Mouse (Mus musculus) hindbrain, embryonic 10.5 days (tissue): ENCODE data around the gene Fancf. TPM values are rescaled to one million over a fixed set of nuclear protein-coding genes. Genes with fewer than 3 reads are reported as not detected.

Experiments
- DNase-seq: peaks from one replicate; pipeline ENCODE4 v3.0.0-alpha.2; 2017; ENCODE audit warnings: low spot score
- H3K27ac ChIP-seq: fragments of 300-500 bp; sonication (generic); 2 replicates; pipeline ENCODE4 v1.5.1; 2016; ENCODE audit warnings: mild to moderate bottlenecking, moderate library complexity
- H3K27me3 ChIP-seq: fragments of 300-500 bp; sonication (generic); 2 replicates; pipeline ENCODE4 v1.6.1; 2016; ENCODE audit warnings: mild to moderate bottlenecking; ENCODE audit not compliant: poor library complexity, insufficient read depth, severe bottlenecking
- H3K36me3 ChIP-seq: fragments of 300-500 bp; sonication (generic); 2 replicates; pipeline ENCODE4 v1.6.1; 2016; ENCODE audit warnings: mild to moderate bottlenecking, moderate library complexity
- H3K4me1 ChIP-seq: fragments of 300-500 bp; sonication (generic); replicated peaks from 2 replicates; pipeline ENCODE4 v1.6.1; 2016; ENCODE audit warnings: mild to moderate bottlenecking
- H3K4me3 ChIP-seq: fragments of 300-500 bp; sonication (generic); 2 replicates; pipeline ENCODE4 v1.5.1; 2016; ENCODE audit warnings: mild to moderate bottlenecking, moderate library complexity
- H3K9me3 ChIP-seq: fragments of 300-500 bp; sonication (generic); 2 replicates; pipeline ENCODE4 v1.6.1; 2016; ENCODE audit warnings: mild to moderate bottlenecking, moderate library complexity
- WGBS: fragments of 180-500 bp; shearing (Covaris S2); methylation state at CpG from one replicate; pipeline ENCODE4 v1.1.7; 2016; 5-methylcytosine and 5-hydroxymethylcytosine counted together
- polyA plus RNA-seq: library from polyadenylated mRNA; unstranded; fragments of >200 nt; fragmentation: Nextera tagmentation; extraction: Ambion mirVana; gene quantifications from 2 replicates; pipeline ENCODE4 v1.2.1, GENCODE M21; 2016

Fancf gene
- polyA plus RNA-seq, 1 experiment from 2014 or later, result 11.9 TPM

DNA sequence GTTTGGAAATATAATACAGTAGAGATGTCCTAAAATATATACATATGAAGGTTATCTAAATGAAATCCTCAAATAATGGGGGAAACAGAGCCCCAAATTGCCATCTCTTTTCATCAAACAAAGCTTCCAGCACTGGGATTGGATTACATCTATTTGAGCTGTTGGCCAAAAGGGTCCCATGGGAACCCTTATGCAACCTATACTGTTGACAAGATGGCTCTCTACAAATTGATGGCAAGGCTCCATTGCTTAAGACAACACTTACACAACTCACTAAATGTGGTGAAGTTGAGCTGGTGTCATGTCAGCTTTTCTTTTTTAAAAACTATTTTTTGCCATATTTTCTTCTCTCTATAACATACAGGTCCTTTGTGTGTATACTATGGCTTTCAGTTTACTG, 14.2 kb upstream of the Fancf start:
- Histone ChIP-seq H3K27ac (no peak overlapping the region), H3K27me3 (no peaks in the 10 kb centered on the region), H3K4me3 (no peak overlapping the region), H3K9me3 (no peaks in the 10 kb centered on the region), H3K4me1 (peaks cover 13% of the 10 kb centered on the region), H3K36me3 (peaks cover 5% of the 10 kb centered on the region; the same call in 1 of the 2 replicates)
- no peak for DNase-seq

DNA sequence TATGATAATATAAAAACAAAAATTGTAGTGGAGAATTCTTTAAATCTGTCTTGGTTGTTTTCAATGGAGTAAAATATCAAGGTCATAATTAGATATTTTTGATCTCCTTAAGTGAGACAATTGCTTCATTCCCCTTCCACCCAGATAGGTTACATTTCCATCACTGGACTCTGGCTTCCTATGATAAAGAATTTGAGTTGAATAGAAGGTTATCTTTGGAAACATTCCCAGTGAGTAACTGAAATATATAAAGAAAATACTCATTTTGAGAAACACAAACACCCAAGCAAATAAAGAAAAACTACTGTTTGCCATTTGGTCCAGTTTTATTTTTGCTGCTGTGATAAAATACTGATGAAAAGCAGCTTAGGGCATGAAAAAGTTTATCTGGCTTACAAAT, 10.5 kb upstream of the Fancf start:
- Histone ChIP-seq H3K27ac (no peak overlapping the region), H3K9me3 (no peaks in the 10 kb centered on the region), H3K27me3 (no peaks in the 10 kb centered on the region), H3K36me3 (peaks cover 5% of the 10 kb centered on the region; the same call in 1 of the 2 replicates), H3K4me1 (peaks cover 4% of the 10 kb centered on the region; the same call in 1 of the 2 replicates), H3K4me3 (no peak overlapping the region)
- DNase-seq, result no peak

DNA sequence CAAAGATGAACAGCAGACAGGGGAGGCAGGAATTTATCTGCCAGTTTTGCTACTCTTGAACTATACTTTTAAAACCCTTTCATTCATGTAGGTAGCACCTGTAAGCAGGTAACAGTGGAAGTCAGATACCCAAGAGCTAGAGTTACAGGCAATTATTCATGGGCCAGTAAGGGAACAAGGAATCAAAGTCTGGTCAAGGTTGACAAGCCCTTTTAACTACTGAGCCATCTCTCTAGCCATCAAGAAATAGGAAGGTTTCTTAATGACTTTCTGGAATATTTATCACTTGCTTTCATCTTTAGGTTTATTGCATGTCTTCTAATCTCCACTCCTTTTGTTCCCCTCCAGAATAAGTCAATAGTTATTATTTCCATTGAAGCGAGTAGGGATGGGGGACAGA, 10.0 kb upstream of the Fancf start:
- no peak overlapping the region for H3K4me3 ChIP-seq
- WGBS, result 85% methylated on average over 1 of the region's 1 CpGs
- H3K9me3 ChIP-seq, result no peaks in the 10 kb centered on the region
- no peak overlapping the region for H3K27ac ChIP-seq
- no peaks in the 10 kb centered on the region for H3K27me3 ChIP-seq
- DNase-seq, result no peak
- H3K36me3 ChIP-seq, result peaks cover 8% of the 10 kb centered on the region; the same call in 1 of the 2 replicates
- peaks cover 4% of the 10 kb centered on the region; the same call in 1 of the 2 replicates for H3K4me1 ChIP-seq

DNA sequence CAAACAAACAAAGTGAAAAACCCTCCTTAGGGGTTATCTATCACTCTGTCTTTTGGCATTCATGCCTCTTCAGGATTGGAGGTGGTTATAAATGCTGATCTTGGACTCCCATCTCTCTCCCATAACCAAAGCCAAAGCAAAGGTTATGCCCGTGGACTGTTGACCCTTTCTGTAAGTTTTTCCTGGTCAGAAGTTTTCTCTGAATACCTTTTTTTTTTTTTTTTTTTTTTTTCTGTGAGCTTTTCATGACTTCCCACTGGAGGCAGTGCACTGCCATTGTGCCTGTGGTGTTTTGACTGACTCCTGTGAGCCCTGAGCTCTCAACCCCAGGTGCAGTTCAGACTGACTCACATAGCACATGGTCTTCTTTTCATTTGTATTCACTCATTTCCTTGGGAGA, 5.9 kb upstream of the Fancf start:
- DNase-seq, result no peak
- Histone ChIP-seq H3K36me3 (peaks cover 16% of the 10 kb centered on the region), H3K27me3 (no peaks in the 10 kb centered on the region), H3K27ac (no peak overlapping the region), H3K4me1 (peaks cover 15% of the 10 kb centered on the region), H3K9me3 (no peaks in the 10 kb centered on the region), H3K4me3 (no peak overlapping the region)
- 73% methylated on average over 1 of the region's 1 CpGs for WGBS

DNA sequence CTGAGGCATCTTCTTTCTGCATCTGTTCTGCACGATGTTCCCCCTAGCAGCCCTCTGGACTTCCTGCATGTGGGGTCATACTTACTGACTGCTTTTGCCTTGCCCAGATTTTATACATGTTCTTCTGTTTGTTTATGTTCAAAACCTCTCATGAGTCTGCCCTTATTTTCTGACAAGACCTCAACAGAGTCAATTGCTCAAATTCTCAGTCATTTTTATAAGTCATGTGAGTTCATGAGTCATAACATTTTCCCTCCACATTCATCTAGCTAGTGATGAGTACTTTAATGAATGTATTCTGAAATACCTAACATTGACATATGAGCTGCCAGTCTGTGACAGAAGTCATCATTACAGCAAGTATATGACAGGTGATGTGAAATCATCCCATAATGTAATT, 3.3 kb upstream of the Fancf start:
- H3K4me1 ChIP-seq, result peaks cover 27% of the 10 kb centered on the region
- no peaks in the 10 kb centered on the region for H3K27me3 ChIP-seq
- 73% methylated on average over 1 of the region's 1 CpGs for WGBS
- no peak overlapping the region for H3K4me3 ChIP-seq
- H3K36me3 ChIP-seq, result peaks cover 13% of the 10 kb centered on the region
- H3K27ac ChIP-seq, result no peak overlapping the region
- DNase-seq, result no peak
- no peaks in the 10 kb centered on the region for H3K9me3 ChIP-seq

DNA sequence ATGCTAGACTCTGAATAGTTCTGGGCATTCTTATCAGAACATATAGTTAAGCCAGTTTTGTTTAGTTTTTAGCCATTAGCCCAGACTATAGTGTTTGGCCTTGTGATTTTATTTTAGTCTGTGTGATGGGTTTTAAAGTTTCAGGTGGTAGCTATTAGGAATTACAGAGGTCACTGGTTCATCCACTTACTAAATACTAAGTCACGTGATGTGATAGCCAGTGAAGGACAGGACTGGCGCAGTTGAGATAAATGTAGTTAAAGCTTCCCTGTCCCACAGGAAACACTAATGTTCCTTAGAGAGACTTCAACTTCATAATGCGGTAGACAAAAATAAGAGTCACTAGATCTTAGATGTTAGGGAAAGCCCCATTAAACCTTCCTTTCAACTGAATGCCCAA, 775 bp upstream of the Fancf start:
- Histone ChIP-seq H3K4me3 (peak overlapping the region; percentile 70), H3K36me3 (peaks cover 35% of the 10 kb centered on the region), H3K4me1 (peaks cover 23% of the 10 kb centered on the region), H3K27ac (peak overlapping the region; percentile 98), H3K9me3 (no peaks in the 10 kb centered on the region), H3K27me3 (no peaks in the 10 kb centered on the region)
- no peak for DNase-seq
- whole genome bisulfite sequencing, result 81% methylated on average over 3 of the region's 3 CpGs

DNA sequence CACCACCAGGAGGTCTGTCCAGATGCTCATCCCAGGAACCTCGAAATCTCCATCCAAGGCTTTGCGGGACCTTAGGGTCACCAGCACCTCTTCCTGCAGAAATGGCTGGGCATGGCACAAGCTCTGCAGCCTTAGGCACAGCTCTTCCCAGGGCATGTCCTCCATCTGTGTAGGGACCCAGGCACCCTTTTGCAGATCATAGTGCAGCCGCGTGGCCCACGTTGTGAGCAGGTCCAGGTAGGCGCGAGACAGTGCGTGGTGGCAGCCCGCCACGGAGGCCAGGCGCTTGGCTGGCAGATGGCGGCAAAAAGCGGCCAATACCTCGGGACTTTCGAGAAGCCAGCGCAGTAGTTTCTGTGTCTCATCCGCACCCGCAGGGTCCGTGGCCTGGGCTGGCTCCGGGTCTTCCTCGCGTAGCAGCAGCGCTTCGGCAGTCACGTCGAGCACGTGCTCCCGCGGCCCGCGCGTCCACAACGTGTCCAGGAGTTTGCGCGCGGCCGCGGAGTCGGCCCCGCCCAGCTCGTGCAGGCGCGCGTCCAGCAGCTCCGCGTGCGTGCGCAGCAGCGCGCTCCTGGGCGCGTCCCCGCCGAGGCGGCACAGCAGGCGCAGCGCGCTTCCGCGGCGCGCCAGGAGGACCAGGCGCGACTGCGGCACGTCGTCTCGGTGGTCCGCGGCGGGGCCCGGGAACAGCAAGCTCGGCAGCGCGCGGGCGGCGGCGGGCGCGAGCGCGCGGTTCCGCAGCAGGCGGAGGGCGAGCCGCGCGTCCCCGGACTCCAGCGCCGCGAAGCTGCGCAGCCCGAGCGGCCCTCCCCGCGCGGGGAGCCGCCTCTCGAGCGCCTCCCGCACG, 594 bp downstream of the Fancf start, which contains the start of gene Gas2:
TSS of gene Gas2 (plus strand) at position 766 of the 847 bp plus-strand sequence.
- Histone ChIP-seq H3K9me3 (no peaks in the 10 kb centered on the region), H3K27me3 (no peaks in the 10 kb centered on the region), H3K4me1 (peaks cover 23% of the 10 kb centered on the region), H3K4me3 (peak within 1 kb of the TSS; percentile 70), H3K36me3 (peaks cover 44% of the 10 kb centered on the region), H3K27ac (peak within 1 kb of the TSS; percentile 98)
- DNase-seq, result peak; percentile 82
- WGBS, result 9% methylated on average over 105 of the region's 105 CpGs

DNA sequence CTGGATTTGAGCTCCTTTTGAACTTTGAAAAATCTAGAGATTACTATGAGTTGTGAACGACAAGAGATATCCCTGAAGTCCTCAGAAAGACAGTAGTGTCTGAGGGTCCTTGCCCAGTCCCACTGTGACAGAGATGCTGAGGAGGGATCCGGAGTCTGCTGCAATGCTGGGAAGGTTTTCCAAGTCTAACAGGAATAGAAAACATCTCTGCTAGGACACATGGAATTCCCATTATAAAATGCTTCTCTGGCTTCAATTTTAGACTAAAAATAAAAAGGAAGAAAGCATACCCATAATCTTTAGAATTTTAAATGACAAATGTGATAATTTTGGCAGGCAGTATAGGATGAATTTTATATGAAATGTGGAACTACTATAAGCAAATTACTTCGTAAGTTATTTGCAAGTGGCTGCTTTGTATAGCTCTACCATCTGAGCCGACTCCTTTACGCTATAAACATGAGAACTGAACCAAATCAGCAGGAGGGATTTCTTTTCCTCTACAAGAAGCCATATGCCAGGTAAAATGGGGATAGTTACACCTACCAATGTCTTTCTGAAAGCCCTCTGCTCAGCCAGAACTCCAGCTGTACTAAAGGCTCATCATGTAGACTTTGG, 10.1 kb downstream of the Fancf start:
- no peak for DNase-seq
- Histone ChIP-seq H3K27ac (no peak overlapping the region), H3K4me3 (no peak overlapping the region), H3K27me3 (no peaks in the 10 kb centered on the region), H3K36me3 (0 out of 2 replicates have a peak, but pooled peaks cover 8% of the 10 kb centered on the region), H3K9me3 (no peaks in the 10 kb centered on the region), H3K4me1 (no peaks in the 10 kb centered on the region)
- 90% methylated on average over 5 of the region's 5 CpGs for WGBS

DNA sequence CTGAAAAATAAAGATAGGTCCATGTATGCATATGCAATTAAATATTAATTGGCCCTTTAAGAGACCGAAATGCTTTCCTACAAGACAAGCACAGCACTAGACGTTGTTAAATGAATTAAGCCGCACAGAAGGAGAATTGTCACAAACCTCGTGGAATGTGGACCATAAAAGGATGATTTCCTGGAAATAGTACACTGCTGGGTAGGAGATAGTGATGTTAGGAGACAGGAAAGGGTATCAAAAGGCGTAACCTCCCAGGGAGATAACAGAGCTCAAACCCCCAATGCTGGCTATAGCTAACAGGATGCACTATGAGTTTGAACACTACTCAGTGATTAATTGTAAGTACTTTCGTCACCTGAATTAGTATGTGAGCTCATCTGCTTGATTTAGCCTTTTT, 11.2 kb downstream of the Fancf start:
- no peak for DNase-seq
- Histone ChIP-seq H3K27ac (no peak overlapping the region), H3K4me1 (no peaks in the 10 kb centered on the region), H3K4me3 (no peak overlapping the region), H3K27me3 (no peaks in the 10 kb centered on the region), H3K9me3 (no peaks in the 10 kb centered on the region), H3K36me3 (no peaks in the 10 kb centered on the region)
- 93% methylated on average over 6 of the region's 6 CpGs for WGBS

DNA sequence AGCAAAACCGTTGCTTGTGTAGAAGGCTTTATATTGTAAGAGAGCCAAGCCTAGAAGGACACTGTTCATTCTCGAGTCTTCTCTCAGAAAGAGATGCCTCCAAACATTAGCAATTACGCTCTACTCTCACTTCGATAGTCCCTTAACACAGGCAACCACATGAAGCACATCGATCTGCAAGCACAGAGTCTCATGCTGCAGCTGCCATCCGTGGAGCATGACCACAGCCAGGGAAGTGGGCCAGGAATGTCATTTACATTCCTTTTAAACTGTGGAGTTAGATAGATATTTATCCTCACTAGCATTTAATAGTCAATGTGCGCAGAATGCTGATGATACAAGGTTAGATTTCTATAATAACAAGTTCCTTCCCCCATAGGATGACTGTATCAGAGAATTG, 21.6 kb downstream of the Fancf start:
- 89% methylated on average over 7 of the region's 7 CpGs for WGBS
- Histone ChIP-seq H3K27me3 (no peaks in the 10 kb centered on the region), H3K4me1 (no peaks in the 10 kb centered on the region), H3K9me3 (peaks cover 4% of the 10 kb centered on the region; the same call in 1 of the 2 replicates), H3K27ac (no peak overlapping the region), H3K4me3 (no peak overlapping the region), H3K36me3 (0 out of 2 replicates have a peak, but pooled peaks cover 4% of the 10 kb centered on the region)
- no peak for DNase-seq

DNA sequence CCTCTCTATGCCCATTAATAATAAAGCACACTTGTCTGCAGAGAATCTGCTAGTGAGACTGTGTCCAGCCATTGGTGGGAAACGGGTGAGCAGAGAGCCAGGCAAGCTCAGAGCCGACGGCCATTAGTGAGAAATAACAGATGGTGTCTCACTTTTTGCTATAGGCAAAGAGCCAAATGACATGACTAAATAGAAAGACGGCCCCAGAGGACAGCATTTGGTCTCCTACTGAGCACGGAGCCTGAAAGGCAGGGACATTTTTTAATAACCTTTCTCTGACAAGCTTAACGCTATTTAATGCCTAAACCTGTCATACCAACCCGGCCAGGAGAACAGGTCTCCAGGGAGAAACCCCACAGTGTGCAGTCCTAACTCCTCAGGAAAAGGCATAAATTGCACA, 30.1 kb downstream of the Fancf start:
- Histone ChIP-seq H3K4me1 (0 out of 2 replicates have a peak, but pooled peaks cover 3% of the 10 kb centered on the region), H3K9me3 (no peaks in the 10 kb centered on the region), H3K27me3 (no peaks in the 10 kb centered on the region), H3K4me3 (no peak overlapping the region), H3K27ac (no peak overlapping the region), H3K36me3 (no peaks in the 10 kb centered on the region)
- WGBS, result 50% methylated on average over 7 of the region's 7 CpGs
- DNase-seq, result peak; percentile 21

DNA sequence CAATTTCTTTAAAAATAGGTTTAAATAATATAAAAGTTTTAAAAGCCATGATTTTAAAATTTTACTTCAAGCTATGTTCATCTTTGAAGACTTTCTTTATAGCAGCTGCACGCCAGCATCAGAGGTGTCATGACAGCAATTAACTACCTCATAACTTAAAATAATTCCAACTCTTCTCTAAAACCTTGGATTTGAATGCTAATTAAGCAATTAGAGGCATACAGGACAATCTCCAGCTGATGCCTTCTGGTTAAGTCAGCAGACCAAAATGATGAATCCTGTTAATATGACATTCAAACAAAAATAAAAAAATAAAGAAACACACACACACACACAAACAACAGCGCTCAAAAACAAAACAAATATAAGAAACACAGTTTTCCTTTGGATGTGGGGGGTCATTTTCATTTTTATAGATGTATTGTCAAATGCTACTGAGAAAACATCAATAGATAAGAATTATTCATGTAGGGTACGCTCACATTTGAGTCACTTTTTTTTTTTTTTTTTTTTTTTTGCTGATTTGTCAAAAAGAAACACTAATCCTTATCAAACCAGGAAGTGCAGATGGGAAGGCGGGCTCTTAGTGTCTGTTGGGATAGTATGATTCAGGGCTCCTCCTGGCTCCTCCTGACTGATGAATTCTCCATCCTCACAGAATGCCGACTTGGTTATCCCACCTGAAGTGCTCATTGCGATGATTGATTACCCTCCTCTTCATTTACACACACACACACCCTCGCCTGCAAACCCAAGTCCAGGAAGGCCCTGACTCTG, 38.3 kb downstream of the Fancf start:
- H3K27me3 ChIP-seq, result no peaks in the 10 kb centered on the region
- 73% methylated on average over 7 of the region's 7 CpGs for WGBS
- no peak overlapping the region for H3K27ac ChIP-seq
- H3K36me3 ChIP-seq, result no peaks in the 10 kb centered on the region
- no peaks in the 10 kb centered on the region for H3K4me1 ChIP-seq
- no peaks in the 10 kb centered on the region for H3K9me3 ChIP-seq
- H3K4me3 ChIP-seq, result no peak overlapping the region
- DNase-seq, result no peak

DNA sequence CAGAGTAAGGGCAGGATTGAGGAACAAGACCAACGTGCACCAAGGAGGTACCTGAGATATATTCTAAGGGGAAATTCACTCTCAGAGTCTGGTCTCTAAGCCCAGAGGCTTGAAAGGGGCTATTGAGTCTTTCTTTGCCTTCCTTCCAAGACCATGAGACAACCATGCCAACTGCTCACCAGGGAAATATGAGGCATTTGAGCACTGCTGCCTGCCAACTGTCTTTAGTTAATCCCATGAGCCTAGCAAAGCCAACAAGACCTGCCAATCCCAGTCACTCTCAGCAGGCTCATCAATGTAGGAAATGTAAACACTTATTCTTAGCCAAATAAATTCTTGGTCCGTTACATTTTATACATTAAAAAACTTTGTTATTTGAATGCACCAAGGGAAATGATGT, 40.6 kb downstream of the Fancf start:
- Histone ChIP-seq H3K9me3 (no peaks in the 10 kb centered on the region), H3K27me3 (no peaks in the 10 kb centered on the region), H3K4me3 (no peak overlapping the region), H3K27ac (no peak overlapping the region), H3K4me1 (no peaks in the 10 kb centered on the region), H3K36me3 (no peaks in the 10 kb centered on the region)
- no peak for DNase-seq
- 76% methylated on average over 2 of the region's 2 CpGs for WGBS
